Mouse (Mus musculus) liver, adult 2 months (tissue): Measurements from ENCODE around the gene Rbbp4. TPM values are rescaled to one million over a fixed set of nuclear protein-coding genes. Genes with fewer than 3 reads are reported as not detected.
A peak's percentile ranks its signal among the peaks of the same experiment; 100 is the strongest.

ENCODE experiments used
- DNase-seq: peaks from one replicate; pipeline ENCODE4 v3.0.0-alpha.2; 2011; ENCODE audit warnings: low read depth, low spot score; ENCODE audit errors: extremely low read depth
- H3K27ac ChIP-seq: fragments of 200-500 bp; replicated peaks from 2 replicates; pipeline ENCODE4 v1.5.1; 2012; ENCODE audit warnings: low read depth, mild to moderate bottlenecking, control low read depth, inconsistent platforms, low read length; ENCODE audit not compliant: insufficient read depth
- H3K27me3 ChIP-seq: fragments of 200-500 bp; 2 replicates; pipeline ENCODE4 v1.6.1; 2012; ENCODE audit warnings: mild to moderate bottlenecking, moderate library complexity, low read length, inconsistent platforms; ENCODE audit not compliant: control insufficient read depth, insufficient read depth
- H3K36me3 ChIP-seq: fragments of 200-500 bp; 2 replicates; pipeline ENCODE4 v1.6.1; 2012; ENCODE audit warnings: low read length, inconsistent platforms; ENCODE audit not compliant: control insufficient read depth, insufficient read depth
- H3K4me1 ChIP-seq: fragments of 200-500 bp; 2 replicates; pipeline ENCODE4 v1.6.1; 2011; ENCODE audit warnings: low read length; ENCODE audit not compliant: control insufficient read depth, insufficient read depth
- H3K4me3 ChIP-seq: fragments of 200-500 bp; 2 replicates; pipeline ENCODE4 v1.5.1; 2011; ENCODE audit warnings: low read depth, mild to moderate bottlenecking, control low read depth, low read length, moderate library complexity; ENCODE audit not compliant: insufficient read depth
- H3K79me2 ChIP-seq: fragments of 200-500 bp; 2 replicates; pipeline ENCODE4 v1.6.1; 2012; ENCODE audit warnings: inconsistent platforms, mild to moderate bottlenecking, low read length, moderate library complexity; ENCODE audit not compliant: control insufficient read depth, insufficient read depth
- H3K9ac ChIP-seq: fragments of 200-500 bp; 2 replicates; pipeline ENCODE4 v1.6.1; 2012; ENCODE audit warnings: low read depth, mild to moderate bottlenecking, control low read depth, inconsistent platforms, low read length
- CTCF ChIP-seq: fragments of 200-500 bp; IDR thresholded peaks from 2 replicates; pipeline ENCODE4 v1.5.1; 2011; ENCODE audit warnings: low read depth, low read length, control low read depth
- POLR2A ChIP-seq: fragments of 200-500 bp; IDR thresholded peaks from 2 replicates; pipeline ENCODE4 v1.6.1; 2011; ENCODE audit warnings: low read length, control low read depth; ENCODE audit not compliant: insufficient read depth; ENCODE audit errors: extremely low read depth
- WGBS: fragments of 180-500 bp; shearing (Covaris S2); methylation state at CpG from one replicate; pipeline ENCODE4 v1.1.7; 2018; 5-methylcytosine and 5-hydroxymethylcytosine counted together
- polyA plus RNA-seq: library from polyadenylated mRNA; depleted of rRNA; stranded (reverse); fragments of >200 nt; gene quantifications from 2 replicates; pipeline ENCODE4 v1.2.3, GENCODE M21; 2012
- total RNA-seq: library from RNA; depleted of rRNA; stranded (reverse); fragments of >200 nt; gene quantifications from 2 replicates; pipeline ENCODE4 v1.2.3, GENCODE M21; 2014

The Rbbp4 gene
- total and polyA plus RNA-seq, 2 experiments: 17.2 to 40.3 TPM

- H3K4me1 ChIP-seq: no peaks in the 10 kb centered on the region; the same call in 1 of the 2 replicates
- TF ChIP-seq POLR2A (no peak), CTCF (no peak)
- no peaks in the 10 kb centered on the region for H3K27me3 ChIP-seq
- no peak overlapping the region for H3K27ac ChIP-seq
- H3K4me3 ChIP-seq: no peak overlapping the region
- peaks cover 2% of the 10 kb centered on the region; the same call in 1 of the 2 replicates for H3K79me2 ChIP-seq
- DNase-seq: no peak
- WGBS: 77% methylated on average over 6 of the region's 6 CpGs
- H3K9ac ChIP-seq: no peak overlapping the region
- no peaks in the 10 kb centered on the region for H3K36me3 ChIP-seq
These were observed 39.8 kb upstream of the Rbbp4 start for GRCm38 (mm10) chr4:129375000-129375399.

GRCm38 (mm10) chr4:129374219-129374755, 39.1 kb upstream of the Rbbp4 start:
- 70% methylated on average over 11 of the region's 11 CpGs for WGBS
- Histone ChIP-seq H3K27me3 (no peaks in the 10 kb centered on the region), H3K36me3 (no peaks in the 10 kb centered on the region), H3K4me3 (no peak overlapping the region), H3K79me2 (peaks cover 2% of the 10 kb centered on the region; the same call in 1 of the 2 replicates), H3K9ac (no peak overlapping the region), H3K4me1 (no peaks in the 10 kb centered on the region; the same call in 1 of the 2 replicates), H3K27ac (no peak overlapping the region)
- TF ChIP-seq POLR2A (no peak), CTCF (no peak)
- DNase-seq: no peak

- Histone ChIP-seq H3K79me2 (peaks cover 2% of the 10 kb centered on the region; the same call in 1 of the 2 replicates), H3K9ac (no peak overlapping the region), H3K4me3 (no peak overlapping the region), H3K27me3 (no peaks in the 10 kb centered on the region), H3K4me1 (no peaks in the 10 kb centered on the region; the same call in 1 of the 2 replicates), H3K27ac (no peak overlapping the region), H3K36me3 (no peaks in the 10 kb centered on the region; the same call in 1 of the 2 replicates)
- DNase-seq: no peak
- no peak for TF ChIP-seq CTCF
- no peak for TF ChIP-seq POLR2A
- 69% methylated on average over 8 of the region's 8 CpGs for WGBS
These were observed 38.2 kb upstream of the Rbbp4 start for GRCm38 (mm10) chr4:129373202-129373976.

- H3K36me3 ChIP-seq: no peaks in the 10 kb centered on the region; the same call in 1 of the 2 replicates
- no peak for DNase-seq
- H3K27me3 ChIP-seq: no peaks in the 10 kb centered on the region
- H3K4me3 ChIP-seq: no peak overlapping the region
- peak; percentile 6; the same call in 1 of the 2 replicates for TF ChIP-seq CTCF
- no peak for TF ChIP-seq POLR2A
- no peaks in the 10 kb centered on the region for H3K4me1 ChIP-seq
- peaks cover 2% of the 10 kb centered on the region; the same call in 1 of the 2 replicates for H3K79me2 ChIP-seq
- 99% methylated on average over 3 of the region's 3 CpGs for WGBS
- no peak overlapping the region for H3K9ac ChIP-seq
- H3K27ac ChIP-seq: no peak overlapping the region
These were observed 36.2 kb upstream of the Rbbp4 start for GRCm38 (mm10) chr4:129371391-129371790.

GRCm38 (mm10) chr4:129365224-129365623, 30.1 kb upstream of the Rbbp4 start:
- H3K9ac ChIP-seq: no peak overlapping the region
- 0 out of 2 replicates have a peak, but pooled peaks cover 3% of the 10 kb centered on the region for H3K79me2 ChIP-seq
- H3K4me3 ChIP-seq: no peak overlapping the region
- no peaks in the 10 kb centered on the region for H3K27me3 ChIP-seq
- no peaks in the 10 kb centered on the region for H3K4me1 ChIP-seq
- no peak for TF ChIP-seq POLR2A
- no peak for TF ChIP-seq CTCF
- peaks cover 3% of the 10 kb centered on the region; the same call in 1 of the 2 replicates for H3K36me3 ChIP-seq
- H3K27ac ChIP-seq: no peak overlapping the region
- DNase-seq: no peak
- 82% methylated on average over 5 of the region's 5 CpGs for WGBS
